ENCODE assay signal across 18 mouse cellular contexts in genomic region chr8:63397659-63398058, GRCm38 (mm10).
DNase-seq lines count a peak whose midpoint lies in the region; ATAC-seq and TF ChIP-seq lines count a peak whose summit lies in the region.
"Had no signal": no experiment of that assay in that cellular context is flagged by ENCODE, and none has a peak within 500 bp of the region (broad histone marks: within the 10 kb centered on the region; RNA-seq: fewer than 3 reads in every experiment).

No protein-coding gene starts in this region.

- no peaks in the 10 kb centered on the region for H3K36me3 ChIP-seq in midbrain, embryonic 13.5 days
- H3K36me3 ChIP-seq in midbrain, embryonic 16.5 days (ENCODE audit: control insufficient read depth, insufficient read depth, low read length): no peaks in the 10 kb centered on the region
- no peaks in the 10 kb centered on the region for H3K36me3 ChIP-seq in midbrain, embryonic 15.5 days (replicated peaks)
- H3K36me3 ChIP-seq: embryonic facial prominence, embryonic 10.5 days; embryonic facial prominence, embryonic 12.5 days; forebrain, embryonic 15.5 days had no signal

- ATAC-seq in midbrain, embryonic 13.5 days: peak; percentile 14; the same call in 1 of the 2 replicates
- no peak for ATAC-seq in midbrain, embryonic 16.5 days
- peak; percentile 67; the same call in 1 of the 2 replicates for ATAC-seq in midbrain, embryonic 15.5 days (replicated peaks)
- ATAC-seq: forebrain, embryonic 13.5 days; forebrain, embryonic 15.5 days; forebrain, postnatal 0 days had no signal

- no peak overlapping the region for H3K4me3 ChIP-seq in midbrain, embryonic 13.5 days (replicated peaks)
- no peak overlapping the region for H3K4me3 ChIP-seq in midbrain, embryonic 16.5 days (ENCODE audit: low read depth, low read length)
- no peak overlapping the region for H3K4me3 ChIP-seq in midbrain, embryonic 15.5 days
- H3K4me3 ChIP-seq: embryonic facial prominence, embryonic 10.5 days; embryonic facial prominence, embryonic 12.5 days; forebrain, embryonic 13.5 days; forebrain, embryonic 15.5 days had no signal

- H3K9ac ChIP-seq in midbrain, embryonic 13.5 days (replicated peaks): no peak overlapping the region
- no peak overlapping the region for H3K9ac ChIP-seq in midbrain, embryonic 16.5 days (ENCODE audit: low read depth, low read length)
- H3K9ac ChIP-seq in midbrain, embryonic 15.5 days: no peak overlapping the region
- H3K9ac ChIP-seq: embryonic facial prominence, embryonic 12.5 days; forebrain, embryonic 13.5 days; forebrain, embryonic 15.5 days; forebrain, postnatal 0 days had no signal

- no peaks in the 10 kb centered on the region for H3K9me3 ChIP-seq in midbrain, embryonic 13.5 days
- H3K9me3 ChIP-seq in midbrain, embryonic 16.5 days (replicated peaks; ENCODE audit: control insufficient read depth, low read length, poor library complexity, severe bottlenecking): no peaks in the 10 kb centered on the region
- H3K9me3 ChIP-seq in midbrain, embryonic 15.5 days: no peaks in the 10 kb centered on the region
- H3K9me3 ChIP-seq: embryonic facial prominence, embryonic 10.5 days; embryonic facial prominence, embryonic 12.5 days; forebrain, embryonic 13.5 days; forebrain, embryonic 15.5 days had no signal

- H3K4me1 ChIP-seq in midbrain, embryonic 13.5 days (replicated peaks): no peaks in the 10 kb centered on the region
- no peaks in the 10 kb centered on the region for H3K4me1 ChIP-seq in midbrain, embryonic 16.5 days (ENCODE audit: control insufficient read depth, insufficient read depth, low read length)
- no peaks in the 10 kb centered on the region for H3K4me1 ChIP-seq in midbrain, embryonic 15.5 days
- H3K4me1 ChIP-seq: embryonic facial prominence, embryonic 10.5 days; embryonic facial prominence, embryonic 12.5 days; forebrain, embryonic 13.5 days; forebrain, embryonic 15.5 days had no signal

- H3K27me3 ChIP-seq in midbrain, embryonic 13.5 days: no peaks in the 10 kb centered on the region
- no peaks in the 10 kb centered on the region for H3K27me3 ChIP-seq in midbrain, embryonic 16.5 days (ENCODE audit: control insufficient read depth, insufficient read depth, low read depth, low read length)
- no peaks in the 10 kb centered on the region for H3K27me3 ChIP-seq in midbrain, embryonic 15.5 days (replicated peaks)
- H3K27me3 ChIP-seq: embryonic facial prominence, embryonic 12.5 days; forebrain, embryonic 13.5 days; forebrain, embryonic 15.5 days had no signal

- DNase-seq in brain, embryonic 14.5 days (ENCODE audit: low read depth): peak; percentile 29
- no peak for DNase-seq in thymus, postnatal 25 days
- DNase-seq: adrenal gland, adult 2 months; adrenal gland, postnatal 10 days; adrenal gland, postnatal 25 days; cerebellum, adult 11-12 months; cerebellum, adult 2 months; cerebellum, adult 9-10 months; cerebellum, postnatal 10 days; cerebellum, postnatal 25 days; forebrain, postnatal 0 days had no signal

- no peak for TF ChIP-seq CTCF in brain, embryonic 14.5 days (IDR thresholded peaks at IDR 0.05; ENCODE audit: borderline replicate concordance, extremely low read depth, insufficient read depth, insufficient read length)

- H3K4me2 ChIP-seq in midbrain, embryonic 13.5 days (replicated peaks): no peak overlapping the region
- no peak overlapping the region for H3K4me2 ChIP-seq in midbrain, embryonic 16.5 days (ENCODE audit: low read length)
- H3K4me2 ChIP-seq in midbrain, embryonic 15.5 days: no peak overlapping the region
- H3K4me2 ChIP-seq: embryonic facial prominence, embryonic 12.5 days; forebrain, embryonic 13.5 days; forebrain, embryonic 15.5 days had no signal

- no peak overlapping the region for H3K27ac ChIP-seq in midbrain, embryonic 13.5 days
- no peak overlapping the region for H3K27ac ChIP-seq in midbrain, embryonic 16.5 days (ENCODE audit: low read length)
- H3K27ac ChIP-seq in midbrain, embryonic 15.5 days: no peak overlapping the region
- H3K27ac ChIP-seq: embryonic facial prominence, embryonic 10.5 days; embryonic facial prominence, embryonic 12.5 days; forebrain, embryonic 13.5 days; forebrain, embryonic 15.5 days had no signal

- no peak for TF ChIP-seq POLR2A in brain, embryonic 14.5 days (IDR thresholded peaks at IDR 0.05; ENCODE audit: borderline replicate concordance, extremely low read depth, insufficient read depth, insufficient read length, poor library complexity, severe bottlenecking)
